Mouse (Mus musculus) liver, postnatal 0 days (tissue): ENCODE data around the gene Btrc.

ENCODE experiments used
- CTCF ChIP-seq: sonication (generic); IDR thresholded peaks from 2 replicates; pipeline ENCODE4 v1.5.1; 2016; ENCODE audit warnings: antibody characterized with exemption, low read depth
- EP300 ChIP-seq: IDR thresholded peaks from 2 replicates; pipeline ENCODE4 v1.6.1; 2016; ENCODE audit warnings: antibody characterized with exemption, low read depth, mild to moderate bottlenecking

DNA sequence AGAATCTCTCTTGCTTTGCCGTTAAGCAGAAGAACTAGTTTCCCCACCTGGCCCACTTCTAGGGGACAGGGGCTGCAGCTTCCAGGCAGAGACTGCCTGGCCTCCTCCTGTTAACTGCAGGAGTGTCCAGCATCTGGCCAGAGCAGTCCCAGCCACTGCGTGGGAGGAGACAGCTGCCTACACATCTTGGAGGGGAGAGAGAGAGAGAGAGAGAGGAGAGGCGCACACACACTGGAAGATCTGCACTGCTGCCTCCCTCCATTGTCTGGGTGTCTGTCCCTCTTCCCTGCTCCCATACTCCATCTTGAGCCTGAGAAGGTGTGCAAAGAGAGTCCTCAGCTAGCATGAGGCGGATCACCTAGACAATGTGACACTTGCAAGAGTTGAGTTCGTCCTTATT lies 165.8 kb downstream of the Btrc start:
- TF ChIP-seq CTCF (no peak), EP300 (no peak)
